Mouse (Mus musculus) liver, embryonic 14.5 days (tissue): ENCODE results near the gene Fat4.

ENCODE experiments used
- CTCF ChIP-seq: IDR thresholded peaks from 2 replicates; pipeline ENCODE4 v1.5.1; 2016; ENCODE audit warnings: antibody characterized with exemption, low read depth, control low read depth
- EP300 ChIP-seq: IDR thresholded peaks from 2 replicates; pipeline ENCODE4 v1.6.1; 2016; ENCODE audit warnings: antibody characterized with exemption, low read depth

- TF ChIP-seq CTCF, result no peak
- no peak for TF ChIP-seq EP300
Observed at GRCm38 (mm10) chr3:38956012-38956648, 69.4 kb downstream of the Fat4 start.
